In genomic region chr19:58979436-58980055, GRCm38 (mm10) we compare ENCODE assay signal across 9 mouse cellular contexts. TPM values are rescaled to one million over a fixed set of nuclear protein-coding genes. Genes with fewer than 3 reads are reported as not detected.
DNase-seq lines count a peak whose midpoint lies in the region; ATAC-seq and TF ChIP-seq lines count a peak whose summit lies in the region.
"Had no signal": no experiment of that assay in that cellular context is flagged by ENCODE, and none has a peak within 500 bp of the region (broad histone marks: within the 10 kb centered on the region; RNA-seq: fewer than 3 reads in every experiment).

No protein-coding gene starts in this region.

- WGBS in intestine, embryonic 14.5 days, result 44% methylated on average over 13 of the region's 13 CpGs
- WGBS in intestine, postnatal 0 days, result 58% methylated on average over 13 of the region's 13 CpGs
- 31% methylated on average over 13 of the region's 13 CpGs for WGBS in forebrain, embryonic 10.5 days
- 20% methylated on average over 13 of the region's 13 CpGs for WGBS in hindbrain, postnatal 0 days
- WGBS in stomach, embryonic 16.5 days, result 38% methylated on average over 13 of the region's 13 CpGs

- no peak for TF ChIP-seq CTCF in intestine, postnatal 0 days (IDR thresholded peaks at IDR 0.05; ENCODE audit: low read depth)
- no peak for TF ChIP-seq CTCF in hindbrain, postnatal 0 days (IDR thresholded peaks at IDR 0.05; ENCODE audit: low read depth)

- no peaks in the 10 kb centered on the region for H3K9me3 ChIP-seq in intestine, embryonic 14.5 days (ENCODE audit: control insufficient read depth, low read length)
- H3K9me3 ChIP-seq in intestine, postnatal 0 days (ENCODE audit: control insufficient read depth), result no peaks in the 10 kb centered on the region
- peaks cover 3% of the 10 kb centered on the region; the same call in 1 of the 2 replicates for H3K9me3 ChIP-seq in forebrain, embryonic 10.5 days
- H3K9me3 ChIP-seq in hindbrain, postnatal 0 days (ENCODE audit: low read length), result no peaks in the 10 kb centered on the region
- no peaks in the 10 kb centered on the region for H3K9me3 ChIP-seq in stomach, embryonic 16.5 days (replicated peaks; ENCODE audit: control insufficient read depth, low read length)

- no peak overlapping the region for H3K9ac ChIP-seq in intestine, embryonic 14.5 days (ENCODE audit: low read length)
- no peak overlapping the region for H3K9ac ChIP-seq in intestine, postnatal 0 days (ENCODE audit: low read depth, low read length)
- H3K9ac ChIP-seq in hindbrain, postnatal 0 days (replicated peaks; ENCODE audit: low read length), result no peak overlapping the region
- no peak overlapping the region for H3K9ac ChIP-seq in stomach, embryonic 16.5 days (ENCODE audit: low read length)

- H3K4me1 ChIP-seq in intestine, embryonic 14.5 days (replicated peaks; ENCODE audit: control insufficient read depth, insufficient read depth, low read length), result peaks cover 11% of the 10 kb centered on the region; the same call in 1 of the 2 replicates
- no peaks in the 10 kb centered on the region for H3K4me1 ChIP-seq in intestine, postnatal 0 days (replicated peaks; ENCODE audit: control insufficient read depth, insufficient read depth, low read length)
- peaks cover 62% of the 10 kb centered on the region for H3K4me1 ChIP-seq in forebrain, embryonic 10.5 days
- H3K4me1 ChIP-seq in hindbrain, postnatal 0 days (ENCODE audit: insufficient read depth, low read length), result no peaks in the 10 kb centered on the region
- H3K4me1 ChIP-seq in stomach, embryonic 16.5 days (ENCODE audit: control insufficient read depth, insufficient read depth, low read length), result no peaks in the 10 kb centered on the region

- no peaks in the 10 kb centered on the region for H3K27me3 ChIP-seq in intestine, embryonic 14.5 days (replicated peaks; ENCODE audit: control insufficient read depth, insufficient read depth, low read length)
- no peaks in the 10 kb centered on the region for H3K27me3 ChIP-seq in intestine, postnatal 0 days (replicated peaks; ENCODE audit: control insufficient read depth, insufficient read depth, low read length)
- peaks cover 99% of the 10 kb centered on the region for H3K27me3 ChIP-seq in forebrain, embryonic 10.5 days (ENCODE audit: poor library complexity, severe bottlenecking)
- 0 out of 2 replicates have a peak, but pooled peaks cover 11% of the 10 kb centered on the region for H3K27me3 ChIP-seq in hindbrain, postnatal 0 days (ENCODE audit: insufficient read depth, low read length)
- no peaks in the 10 kb centered on the region for H3K27me3 ChIP-seq in stomach, embryonic 16.5 days (ENCODE audit: control insufficient read depth, insufficient read depth, low read length)

- ATAC-seq in intestine, embryonic 14.5 days (replicated peaks; ENCODE audit: low FRiP score, low TSS enrichment, low read depth), result no peak
- ATAC-seq in intestine, postnatal 0 days, result no peak
- ATAC-seq in hindbrain, postnatal 0 days, result no peak
- ATAC-seq in stomach, embryonic 16.5 days (ENCODE audit: insufficient read depth, low FRiP score), result no peak

- no peak overlapping the region; the same call in 1 of the 2 replicates for H3K27ac ChIP-seq in intestine, embryonic 14.5 days (ENCODE audit: low read depth)
- H3K27ac ChIP-seq in intestine, postnatal 0 days (ENCODE audit: low read depth, low read length), result no peak overlapping the region
- no peak overlapping the region for H3K27ac ChIP-seq in forebrain, embryonic 10.5 days
- no peak overlapping the region for H3K27ac ChIP-seq in hindbrain, postnatal 0 days
- no peak overlapping the region for H3K27ac ChIP-seq in stomach, embryonic 16.5 days (ENCODE audit: low read length)

- peak; percentile 67 for DNase-seq in intestine, embryonic 14.5 days (ENCODE audit: low spot score)
- peak; percentile 53 for DNase-seq in urinary bladder, postnatal 14 days (ENCODE audit: low spot score)
- no peak for DNase-seq in urinary bladder, postnatal 10 days (ENCODE audit: low spot score)
- DNase-seq in forebrain, embryonic 10.5 days (ENCODE audit: extremely low spot score, low spot score), result no peak
- DNase-seq in hindbrain, postnatal 0 days (ENCODE audit: low spot score), result peak; percentile 77
- DNase-seq in layer of hippocampus, postnatal 14 days (ENCODE audit: low spot score in 2 of 2), result no peak

- H3K4me3 ChIP-seq in intestine, embryonic 14.5 days (ENCODE audit: low read depth, low read length), result peak overlapping the region; percentile 13; the same call in 1 of the 2 replicates
- H3K4me3 ChIP-seq in intestine, postnatal 0 days (ENCODE audit: low read depth, low read length), result no peak overlapping the region
- H3K4me3 ChIP-seq in forebrain, embryonic 10.5 days, result peak overlapping the region; percentile 3; the same call in 1 of the 2 replicates
- H3K4me3 ChIP-seq in hindbrain, postnatal 0 days (ENCODE audit: low read length), result peak overlapping the region; percentile 16; the same call in 1 of the 2 replicates
- peak overlapping the region; percentile 15; the same call in 1 of the 2 replicates for H3K4me3 ChIP-seq in stomach, embryonic 16.5 days (replicated peaks; ENCODE audit: low read length)

- H3K36me3 ChIP-seq in intestine, embryonic 14.5 days (ENCODE audit: control insufficient read depth, insufficient read depth, low read length), result no peaks in the 10 kb centered on the region
- no peaks in the 10 kb centered on the region; the same call in 1 of the 2 replicates for H3K36me3 ChIP-seq in intestine, postnatal 0 days (ENCODE audit: control insufficient read depth, insufficient read depth)
- no peaks in the 10 kb centered on the region for H3K36me3 ChIP-seq in forebrain, embryonic 10.5 days (replicated peaks)
- H3K36me3 ChIP-seq in hindbrain, postnatal 0 days (ENCODE audit: insufficient read depth, low read length), result no peaks in the 10 kb centered on the region
- no peaks in the 10 kb centered on the region for H3K36me3 ChIP-seq in stomach, embryonic 16.5 days (ENCODE audit: control insufficient read depth, insufficient read depth, low read length)

- peak overlapping the region; percentile 21 for H3K4me2 ChIP-seq in intestine, embryonic 14.5 days (ENCODE audit: low read length)
- no peak overlapping the region for H3K4me2 ChIP-seq in intestine, postnatal 0 days (replicated peaks; ENCODE audit: low read depth)
- peak overlapping the region; percentile 41 for H3K4me2 ChIP-seq in hindbrain, postnatal 0 days (ENCODE audit: low read depth, low read length)
- H3K4me2 ChIP-seq in stomach, embryonic 16.5 days (ENCODE audit: low read depth, low read length), result peak overlapping the region; percentile 43

RNA-seq across cellular contexts. Expression of gene Hspa12a, which starts 36.1 kb away (rescaled TPM):
- polyA plus RNA-seq in intestine, embryonic 14.5 days (2014; fragmentation: Nextera tagmentation; extraction: Ambion mirVana), result 4.8 and 5.6 TPM in 2 replicates
- 3.6 TPM in 2 replicates for polyA plus RNA-seq in intestine, postnatal 0 days (2015; fragmentation: Nextera tagmentation; extraction: Ambion mirVana)
- polyA plus RNA-seq in forebrain, embryonic 10.5 days (2016; fragmentation: Nextera tagmentation; extraction: Ambion mirVana), result 5.7 and 7.2 TPM in 2 replicates
- total RNA-seq in hindbrain, postnatal 0 days (2014; rRNA removed), result 70.8 and 84.6 TPM in 2 replicates
- 52.8 and 56.1 TPM in 2 replicates for polyA plus RNA-seq in hindbrain, postnatal 0 days (2015; fragmentation: Nextera tagmentation; extraction: Ambion mirVana)
- polyA plus RNA-seq in stomach, embryonic 16.5 days (2015; fragmentation: Nextera tagmentation; extraction: Ambion mirVana), result 5.4 and 6.0 TPM in 2 replicates
- 100 to 1,000 TPM; 256 to 270 TPM for total RNA-seq in layer of hippocampus, postnatal 14 days (2021)

RNA-seq across cellular contexts. Expression of gene Eno4, which starts 36.3 kb away (rescaled TPM):
- 0.23 TPM in 2 replicates for polyA plus RNA-seq in intestine, embryonic 14.5 days (2014; fragmentation: Nextera tagmentation; extraction: Ambion mirVana)
- 0.05 and 0.10 TPM in 2 replicates for polyA plus RNA-seq in intestine, postnatal 0 days (2015; fragmentation: Nextera tagmentation; extraction: Ambion mirVana)
- polyA plus RNA-seq in forebrain, embryonic 10.5 days (2016; fragmentation: Nextera tagmentation; extraction: Ambion mirVana), result 1.3 and 1.4 TPM in 2 replicates
- 1.5 and 2.0 TPM in 2 replicates for total RNA-seq in hindbrain, postnatal 0 days (2014; rRNA removed)
- polyA plus RNA-seq in hindbrain, postnatal 0 days (2015; fragmentation: Nextera tagmentation; extraction: Ambion mirVana), result 1.3 and 1.5 TPM in 2 replicates
- polyA plus RNA-seq in stomach, embryonic 16.5 days (2015; fragmentation: Nextera tagmentation; extraction: Ambion mirVana), result 0.21 and 0.51 TPM in 2 replicates
- total RNA-seq in layer of hippocampus, postnatal 14 days (2021), result 1 to 10 TPM; 1.7 to 2.1 TPM
- polyA plus RNA-seq: large intestine, adult 2 months had no signal

Comparison
In these comparisons a context has a peak if more than half of its experiments do, and no peak if none do; other contexts are left out.
1. DNase-seq: peak in intestine, embryonic 14.5 days (single experiment), urinary bladder, postnatal 14 days (single experiment) and hindbrain, postnatal 0 days (single experiment); none in urinary bladder, postnatal 10 days (single experiment), forebrain, embryonic 10.5 days (single experiment) and layer of hippocampus, postnatal 14 days (0 of 2).